26 mouse cellular contexts compared by ENCODE assay signal in the genomic region with DNA sequence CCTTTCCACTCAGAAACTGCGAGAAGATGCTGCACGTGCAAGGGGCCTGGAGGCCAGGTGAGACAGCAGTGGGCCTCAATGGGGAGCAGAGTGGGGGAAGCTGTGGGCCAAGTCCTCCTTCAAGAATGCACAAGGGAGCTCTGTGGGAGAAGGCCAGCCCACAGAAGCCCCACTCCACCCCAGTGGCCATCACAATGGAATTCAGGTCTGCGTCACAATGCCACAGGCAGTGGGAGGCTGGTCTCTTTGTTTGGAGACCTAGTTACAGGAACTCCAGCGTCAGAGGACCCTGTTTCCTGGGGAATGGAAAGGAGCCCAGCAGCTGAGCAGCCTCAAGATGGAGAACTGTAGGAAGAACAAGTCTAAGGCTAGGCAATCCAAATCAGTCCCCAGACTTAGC. TPM values are rescaled to one million over a fixed set of nuclear protein-coding genes. Genes with fewer than 3 reads are reported as not detected.
DNase-seq lines count a peak whose midpoint lies in the region; ATAC-seq and TF ChIP-seq lines count a peak whose summit lies in the region.
"Had no signal": no experiment of that assay in that cellular context is flagged by ENCODE, and none has a peak within 500 bp of the region (broad histone marks: within the 10 kb centered on the region; RNA-seq: fewer than 3 reads in every experiment).

No protein-coding gene starts in this region.

- H3K27ac ChIP-seq in embryonic facial prominence, embryonic 14.5 days (replicated peaks; ENCODE audit: low read depth, low read length): no peak overlapping the region
- no peak overlapping the region for H3K27ac ChIP-seq in embryonic facial prominence, embryonic 10.5 days (replicated peaks)
- H3K27ac ChIP-seq in heart, adult 2 months: peak overlapping the region; percentile 54
- H3K27ac ChIP-seq in CH12.LX (ENCODE audit: insufficient read depth, low read depth): no peak overlapping the region
- H3K27ac ChIP-seq: embryonic facial prominence, embryonic 15.5 days; forebrain, embryonic 12.5 days; hindbrain, embryonic 10.5 days; hindbrain, embryonic 14.5 days; intestine, embryonic 15.5 days had no signal

- no peak overlapping the region for H3K4me2 ChIP-seq in embryonic facial prominence, embryonic 14.5 days (ENCODE audit: low read depth, low read length)
- H3K4me2 ChIP-seq in CH12.LX (ENCODE audit: insufficient read depth, low read depth, poor library complexity, severe bottlenecking): no peak overlapping the region
- H3K4me2 ChIP-seq: embryonic facial prominence, embryonic 15.5 days; forebrain, embryonic 12.5 days; heart, embryonic 11.5 days; hindbrain, embryonic 14.5 days; intestine, embryonic 15.5 days had no signal

- dilution Hi-C loops in CH12.LX (cut with MboI; ENCODE audit: extremely low pct_ligation_motif_present, extremely low pct_unique_long_range_greater_than_20kb, low sequenced_read_pairs): no loop called here

- in situ Hi-C loops in CH12.LX (cut with MboI; ENCODE audit: low pct_ligation_motif_present, low pct_unique_long_range_greater_than_20kb, low sequenced_read_pairs): no loop called here

- no peak for DNase-seq in embryonic facial prominence, embryonic 14.5 days (ENCODE audit: low spot score)
- DNase-seq in embryonic facial prominence, embryonic 10.5 days (ENCODE audit: low spot score): no peak
- DNase-seq in heart, adult 2 months: no peak
- no peak for DNase-seq in heart, postnatal 4 days
- DNase-seq in CH12.LX (ENCODE audit: extremely low read depth) (no peak), ZHBTc4 (ENCODE audit: low read depth, low spot score) (peak; percentile 46)
- no peak for DNase-seq in spleen, adult 18-20 months
- no peak for DNase-seq in urinary bladder, postnatal 36 days (ENCODE audit: low spot score in 2 of 2)
- DNase-seq: adrenal gland, postnatal 14 days; B cell, adult 2 months; cerebellum, adult 11-12 months; cerebellum, adult 9-10 months; cerebellum, postnatal 36 days; gastrocnemius, postnatal 25 days; kidney, adult 18-20 months had no signal

- H3K27me3 ChIP-seq in embryonic facial prominence, embryonic 14.5 days (replicated peaks; ENCODE audit: control insufficient read depth, insufficient read depth, low read length): no peaks in the 10 kb centered on the region
- H3K27me3 ChIP-seq in embryonic facial prominence, embryonic 10.5 days (replicated peaks; ENCODE audit: low read depth, poor library complexity, severe bottlenecking): peaks cover 12% of the 10 kb centered on the region; the same call in 1 of the 2 replicates
- H3K27me3 ChIP-seq in heart, adult 2 months (ENCODE audit: control insufficient read depth, insufficient read depth, low read length): no peaks in the 10 kb centered on the region
- no peaks in the 10 kb centered on the region for H3K27me3 ChIP-seq in CH12.LX (replicated peaks)
- H3K27me3 ChIP-seq: intestine, embryonic 15.5 days had no signal

- H3K4me3 ChIP-seq in embryonic facial prominence, embryonic 14.5 days (ENCODE audit: low read depth, low read length): no peak overlapping the region
- H3K4me3 ChIP-seq in embryonic facial prominence, embryonic 10.5 days: no peak overlapping the region
- no peak overlapping the region for H3K4me3 ChIP-seq in heart, adult 2 months
- H3K4me3 ChIP-seq in CH12.LX (replicated peaks in 1 of 3; ENCODE audit: low read depth in 2 of 3, low read length in 2 of 3, poor library complexity in 1 of 3): no peak overlapping the region
- H3K4me3 ChIP-seq: embryonic facial prominence, embryonic 15.5 days; erythroblast, embryonic 14.5 days; forebrain, embryonic 12.5 days; hindbrain, embryonic 10.5 days; intestine, embryonic 15.5 days had no signal

- TF ChIP-seq RAD21 in CH12.LX (IDR thresholded peaks at IDR 0.05; ENCODE audit: low read depth, low read length): no peak

- ATAC-seq in embryonic facial prominence, embryonic 14.5 days (ENCODE audit: low read depth): 0 out of 2 replicates have a peak, but pooled peaks have one; percentile 23
- ATAC-seq: CD4-positive, CD25-positive, alpha-beta regulatory T cell, adult 4 months; forebrain, embryonic 16.5 days; intestine, embryonic 15.5 days had no signal

- no peaks in the 10 kb centered on the region for H3K9me3 ChIP-seq in embryonic facial prominence, embryonic 14.5 days (ENCODE audit: control insufficient read depth, low read length)
- no peaks in the 10 kb centered on the region for H3K9me3 ChIP-seq in embryonic facial prominence, embryonic 10.5 days
- H3K9me3 ChIP-seq in CH12.LX (replicated peaks; ENCODE audit: low read length): no peaks in the 10 kb centered on the region
- H3K9me3 ChIP-seq: embryonic facial prominence, embryonic 15.5 days; forebrain, embryonic 12.5 days; hindbrain, embryonic 10.5 days; intestine, embryonic 15.5 days had no signal

- no peaks in the 10 kb centered on the region for H3K79me2 ChIP-seq in heart, adult 2 months (replicated peaks; ENCODE audit: control insufficient read depth, insufficient read depth, low read length)
- H3K79me2 ChIP-seq in CH12.LX (replicated peaks; ENCODE audit: control insufficient read depth, extremely low read depth, insufficient read depth, poor library complexity, severe bottlenecking): no peaks in the 10 kb centered on the region

- TF ChIP-seq CTCF in heart, adult 2 months (IDR thresholded peaks at IDR 0.05): no peak
- TF ChIP-seq CTCF in CH12.LX (conservative IDR thresholded peaks at IDR 0.05 in 1 of 2, IDR thresholded peaks at IDR 0.05 in 1 of 2; ENCODE audit: low read depth in 2 of 2, low read length in 2 of 2): no peak

- intact Hi-C loops in heart, adult 2 months (cut with DNase I): no loop called here

- no peak for TF ChIP-seq POLR2A in heart, adult 2 months (IDR thresholded peaks at IDR 0.05; ENCODE audit: insufficient read depth, low read depth, low read length)
- no peak for TF ChIP-seq POLR2A in CH12.LX (IDR thresholded peaks at IDR 0.05; ENCODE audit: low read depth, low read length)

- H3K9ac ChIP-seq in embryonic facial prominence, embryonic 14.5 days (ENCODE audit: low read depth, low read length): no peak overlapping the region
- no peak overlapping the region for H3K9ac ChIP-seq in heart, adult 2 months (ENCODE audit: low read depth, low read length)
- H3K9ac ChIP-seq in CH12.LX (ENCODE audit: insufficient read depth, low read depth): no peak overlapping the region
- H3K9ac ChIP-seq: embryonic facial prominence, embryonic 15.5 days; forebrain, embryonic 12.5 days; hindbrain, embryonic 14.5 days; intestine, embryonic 15.5 days had no signal

- H3K4me1 ChIP-seq in embryonic facial prominence, embryonic 14.5 days (ENCODE audit: control insufficient read depth, insufficient read depth, low read length): no peaks in the 10 kb centered on the region
- no peaks in the 10 kb centered on the region; the same call in 1 of the 2 replicates for H3K4me1 ChIP-seq in embryonic facial prominence, embryonic 10.5 days
- peaks cover 2% of the 10 kb centered on the region; the same call in 1 of the 2 replicates for H3K4me1 ChIP-seq in heart, adult 2 months (ENCODE audit: control insufficient read depth, insufficient read depth, low read length)
- H3K4me1 ChIP-seq in CH12.LX (ENCODE audit: control insufficient read depth in 1 of 2, insufficient read depth in 2 of 2): no peaks in the 10 kb centered on the region
- H3K4me1 ChIP-seq: embryonic facial prominence, embryonic 15.5 days; intestine, embryonic 15.5 days had no signal

- TF ChIP-seq EP300 in heart, adult 2 months (IDR thresholded peaks at IDR 0.05; ENCODE audit: insufficient read depth, low read depth, low read length): no peak
- TF ChIP-seq EP300 in CH12.LX (IDR thresholded peaks at IDR 0.05; ENCODE audit: low read length): no peak

- H3K36me3 ChIP-seq in embryonic facial prominence, embryonic 14.5 days (ENCODE audit: control insufficient read depth, insufficient read depth, low read length): peaks cover 20% of the 10 kb centered on the region
- peaks cover 44% of the 10 kb centered on the region for H3K36me3 ChIP-seq in embryonic facial prominence, embryonic 10.5 days (replicated peaks)
- H3K36me3 ChIP-seq in heart, adult 2 months (ENCODE audit: control insufficient read depth, insufficient read depth, low read length): no peaks in the 10 kb centered on the region
- peaks cover 25 to 46% of the 10 kb centered on the region in 2 experiments for H3K36me3 ChIP-seq in CH12.LX (replicated peaks in 1 of 2; ENCODE audit: control insufficient read depth in 1 of 2, insufficient read depth in 1 of 2, low read length in 1 of 2)
- H3K36me3 ChIP-seq: intestine, embryonic 15.5 days had no signal

- WGBS in embryonic facial prominence, embryonic 14.5 days: 63% methylated on average over 4 of the region's 4 CpGs
- WGBS in embryonic facial prominence, embryonic 10.5 days: 73% methylated on average over 4 of the region's 4 CpGs
- WGBS in heart, adult 2 months: 71% methylated on average over 4 of the region's 4 CpGs

RNA-seq across cellular contexts. Expression of gene Avp, which starts 6.8 kb away (rescaled TPM):
- polyA plus RNA-seq in embryonic facial prominence, embryonic 14.5 days (2014; fragmentation: Nextera tagmentation; extraction: Ambion mirVana): not detected in 2 replicates
- not detected in 2 replicates for polyA plus RNA-seq in embryonic facial prominence, embryonic 10.5 days (2016; fragmentation: Nextera tagmentation; extraction: Ambion mirVana)
- 10 to 100 TPM in 1 of 2 experiments, 1 to 10 TPM in 1; 9.8 to 10.3 TPM for total RNA-seq in heart, adult 2 months (2021)
- not detected in 2 replicates for polyA plus RNA-seq in heart, adult 2 months (2012; rRNA removed)
- total RNA-seq in heart, postnatal 4 days (2021): 1 to 10 TPM in 1 of 2 experiments, under 1 TPM in 1; 0.83 to 1.5 TPM
- total RNA-seq in CH12.LX (2012; rRNA removed): not detected in 2 replicates
- total RNA-seq in CH12.LX (2014; rRNA removed): not detected in 2 replicates
- polyA plus RNA-seq in CH12.LX (2012; ENCODE audit: insufficient read length, low read depth): not detected in 2 replicates
- total RNA-seq: adrenal gland, postnatal 14 days; gastrocnemius, postnatal 25 days; granulocyte monocyte progenitor cell, adult 5-6 weeks had no signal
- polyA plus RNA-seq: CD4-positive, CD25-positive, alpha-beta regulatory T cell, adult 4 months; embryonic facial prominence, embryonic 15.5 days; erythroblast, embryonic 14.5 days; forebrain, embryonic 12.5 days; hindbrain, embryonic 10.5 days; hindbrain, embryonic 14.5 days; intestine, embryonic 15.5 days had no signal

RNA-seq across cellular contexts. Expression of gene Oxt, which starts 13.2 kb away (rescaled TPM):
- not detected in 2 replicates for polyA plus RNA-seq in embryonic facial prominence, embryonic 14.5 days (2014; fragmentation: Nextera tagmentation; extraction: Ambion mirVana)
- not detected in 2 replicates for polyA plus RNA-seq in embryonic facial prominence, embryonic 10.5 days (2016; fragmentation: Nextera tagmentation; extraction: Ambion mirVana)
- not detected for total RNA-seq in heart, adult 2 months (2021)
- not detected in 2 replicates for polyA plus RNA-seq in heart, adult 2 months (2012; rRNA removed)
- not detected for total RNA-seq in heart, postnatal 4 days (2021)
- not detected in 2 replicates for total RNA-seq in CH12.LX (2012; rRNA removed)
- total RNA-seq in CH12.LX (2014; rRNA removed): not detected in 2 replicates
- not detected in 2 replicates for polyA plus RNA-seq in CH12.LX (2012; ENCODE audit: insufficient read length, low read depth)
- total RNA-seq: adrenal gland, postnatal 14 days; gastrocnemius, postnatal 25 days; granulocyte monocyte progenitor cell, adult 5-6 weeks had no signal
- polyA plus RNA-seq: CD4-positive, CD25-positive, alpha-beta regulatory T cell, adult 4 months; embryonic facial prominence, embryonic 15.5 days; erythroblast, embryonic 14.5 days; forebrain, embryonic 12.5 days; frontal cortex, adult 2 months; heart, embryonic 11.5 days; hindbrain, embryonic 10.5 days; hindbrain, embryonic 14.5 days; intestine, embryonic 15.5 days had no signal

RNA-seq across cellular contexts. Expression of gene Mrps26, which starts 25.6 kb away (rescaled TPM):
- 88.6 and 91.7 TPM in 2 replicates for polyA plus RNA-seq in embryonic facial prominence, embryonic 14.5 days (2014; fragmentation: Nextera tagmentation; extraction: Ambion mirVana)
- polyA plus RNA-seq in embryonic facial prominence, embryonic 10.5 days (2016; fragmentation: Nextera tagmentation; extraction: Ambion mirVana): 83.7 and 86.4 TPM in 2 replicates
- total RNA-seq in heart, adult 2 months (2021): 10 to 100 TPM; 57.6 to 72.9 TPM
- polyA plus RNA-seq in heart, adult 2 months (2012; rRNA removed): 39.4 and 40.9 TPM in 2 replicates
- total RNA-seq in heart, postnatal 4 days (2021): 10 to 100 TPM; 78.0 to 86.6 TPM
- 68.7 and 83.2 TPM in 2 replicates for total RNA-seq in CH12.LX (2012; rRNA removed)
- total RNA-seq in CH12.LX (2014; rRNA removed): 71.4 and 74.7 TPM in 2 replicates
- polyA plus RNA-seq in CH12.LX (2012; ENCODE audit: insufficient read length, low read depth): 101 and 137 TPM in 2 replicates

RNA-seq across cellular contexts. Expression of gene Fastkd5, which starts 40.7 kb away (rescaled TPM):
- 14.7 and 15.4 TPM in 2 replicates for polyA plus RNA-seq in embryonic facial prominence, embryonic 14.5 days (2014; fragmentation: Nextera tagmentation; extraction: Ambion mirVana)
- 23.3 and 25.5 TPM in 2 replicates for polyA plus RNA-seq in embryonic facial prominence, embryonic 10.5 days (2016; fragmentation: Nextera tagmentation; extraction: Ambion mirVana)
- total RNA-seq in heart, adult 2 months (2021): 1 to 10 TPM; 7.5 to 9.0 TPM
- 2.2 and 5.1 TPM in 2 replicates for polyA plus RNA-seq in heart, adult 2 months (2012; rRNA removed)
- 1 to 10 TPM; 8.1 to 9.2 TPM for total RNA-seq in heart, postnatal 4 days (2021)
- 6.0 and 9.7 TPM in 2 replicates for total RNA-seq in CH12.LX (2012; rRNA removed)
- 13.4 and 14.8 TPM in 2 replicates for total RNA-seq in CH12.LX (2014; rRNA removed)
- 7.3 and 9.1 TPM in 2 replicates for polyA plus RNA-seq in CH12.LX (2012; ENCODE audit: insufficient read length, low read depth)

RNA-seq across cellular contexts. Expression of gene Ubox5, which starts 40.7 kb away (rescaled TPM):
- polyA plus RNA-seq in embryonic facial prominence, embryonic 14.5 days (2014; fragmentation: Nextera tagmentation; extraction: Ambion mirVana): 9.9 and 14.2 TPM in 2 replicates
- polyA plus RNA-seq in embryonic facial prominence, embryonic 10.5 days (2016; fragmentation: Nextera tagmentation; extraction: Ambion mirVana): 21.3 and 21.6 TPM in 2 replicates
- 1 to 10 TPM; 3.9 to 5.2 TPM for total RNA-seq in heart, adult 2 months (2021)
- 5.0 and 5.6 TPM in 2 replicates for polyA plus RNA-seq in heart, adult 2 months (2012; rRNA removed)
- 1 to 10 TPM; 5.5 TPM for total RNA-seq in heart, postnatal 4 days (2021)
- 6.0 and 7.0 TPM in 2 replicates for total RNA-seq in CH12.LX (2012; rRNA removed)
- total RNA-seq in CH12.LX (2014; rRNA removed): 4.6 and 5.5 TPM in 2 replicates
- polyA plus RNA-seq in CH12.LX (2012; ENCODE audit: insufficient read length, low read depth): 10.2 and 10.6 TPM in 2 replicates
